Mouse (Mus musculus) forebrain, embryonic 13.5 days (tissue): Measurements from ENCODE around the gene 3110021N24Rik. TPM values are rescaled to one million over a fixed set of nuclear protein-coding genes. Genes with fewer than 3 reads are reported as not detected.
"Not testable (repeated sequence)": the region's sequence is repeated elsewhere in the genome, so short reads cannot be mapped to it uniquely, and the experiment has no call there.

Experiments used
- ATAC-seq: fragments of 200-750 bp; cut with Nextera tagmentation; 2 replicates; pipeline ENCODE4 v1.8.0; 2017
- H3K27ac ChIP-seq: fragments of 300-500 bp; sonication (generic); 2 replicates; pipeline ENCODE4 v1.5.1; 2015; ENCODE audit warnings: inconsistent platforms, mild to moderate bottlenecking, moderate library complexity
- H3K27me3 ChIP-seq: fragments of 300-500 bp; sonication (generic); 2 replicates; pipeline ENCODE4 v1.6.1; 2015; ENCODE audit warnings: mild to moderate bottlenecking, inconsistent platforms
- H3K36me3 ChIP-seq: fragments of 300-500 bp; sonication (generic); 2 replicates; pipeline ENCODE4 v1.6.1; 2015; ENCODE audit warnings: mild to moderate bottlenecking, inconsistent platforms; ENCODE audit not compliant: poor library complexity, severe bottlenecking
- H3K4me1 ChIP-seq: fragments of 300-500 bp; sonication (generic); 2 replicates; pipeline ENCODE4 v1.6.1; 2015; ENCODE audit warnings: inconsistent platforms
- H3K4me2 ChIP-seq: fragments of 300-500 bp; sonication (generic); 2 replicates; pipeline ENCODE4 v1.6.1; 2015; ENCODE audit warnings: inconsistent platforms, mild to moderate bottlenecking, moderate library complexity
- H3K4me3 ChIP-seq: fragments of 300-500 bp; sonication (generic); 2 replicates; pipeline ENCODE4 v1.5.1; 2015; ENCODE audit warnings: mild to moderate bottlenecking, inconsistent platforms
- H3K9ac ChIP-seq: fragments of 300-500 bp; sonication (generic); 2 replicates; pipeline ENCODE4 v1.6.1; 2015; ENCODE audit warnings: mild to moderate bottlenecking, inconsistent platforms
- H3K9me3 ChIP-seq: fragments of 300-500 bp; sonication (generic); replicated peaks from 2 replicates; pipeline ENCODE4 v1.6.1; 2016; ENCODE audit warnings: inconsistent platforms
- WGBS: fragments of 180-500 bp; shearing (Covaris S2); methylation state at CpG from one replicate; pipeline ENCODE4 v1.1.7; 2015; 5-methylcytosine and 5-hydroxymethylcytosine counted together
- polyA plus RNA-seq: library from polyadenylated mRNA; unstranded; fragments of >200 nt; fragmentation: Nextera tagmentation; extraction: Ambion mirVana; gene quantifications from 2 replicates; pipeline ENCODE4 v1.2.1, GENCODE M21; 2015

3110021N24Rik gene
- 1.6 and 2.2 TPM in 2 replicates for polyA plus RNA-seq

DNA sequence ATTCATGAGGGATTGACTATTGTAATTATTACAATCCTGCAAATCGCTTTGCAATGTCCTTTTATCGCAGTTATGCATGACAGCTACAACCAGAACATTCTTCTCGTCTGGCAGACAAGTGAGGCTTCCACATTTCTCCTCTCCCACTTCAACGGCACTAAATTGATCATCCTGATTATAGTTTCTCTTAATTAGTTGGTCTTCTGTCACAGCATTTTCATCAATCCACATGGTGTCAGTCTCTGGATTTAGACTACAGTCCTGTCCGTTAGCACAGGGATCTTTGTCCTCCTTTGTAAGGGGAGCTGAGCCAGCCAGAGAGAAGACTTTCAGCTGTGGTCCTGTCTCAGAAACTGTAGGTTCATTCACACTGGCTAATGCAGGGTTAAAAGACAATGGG is at the start of gene 3110021N24Rik:
Gene 3110021N24Rik (plus strand): TSS at position 301 of the 400 bp plus-strand sequence.
- H3K4me3 ChIP-seq: no peak within 1 kb of the TSS
- no peak within 1 kb of the TSS for H3K27ac ChIP-seq
- WGBS: 73% methylated on average over 5 of the region's 5 CpGs
- H3K4me2 ChIP-seq: no peak within 1 kb of the TSS
- no peaks in the 10 kb centered on the region for H3K9me3 ChIP-seq
- H3K4me1 ChIP-seq: no peaks in the 10 kb centered on the region
- no peak within 1 kb of the TSS for H3K9ac ChIP-seq
- H3K27me3 ChIP-seq: no peaks in the 10 kb centered on the region
- ATAC-seq: no peak
- peaks cover 25% of the 10 kb centered on the region for H3K36me3 ChIP-seq

DNA sequence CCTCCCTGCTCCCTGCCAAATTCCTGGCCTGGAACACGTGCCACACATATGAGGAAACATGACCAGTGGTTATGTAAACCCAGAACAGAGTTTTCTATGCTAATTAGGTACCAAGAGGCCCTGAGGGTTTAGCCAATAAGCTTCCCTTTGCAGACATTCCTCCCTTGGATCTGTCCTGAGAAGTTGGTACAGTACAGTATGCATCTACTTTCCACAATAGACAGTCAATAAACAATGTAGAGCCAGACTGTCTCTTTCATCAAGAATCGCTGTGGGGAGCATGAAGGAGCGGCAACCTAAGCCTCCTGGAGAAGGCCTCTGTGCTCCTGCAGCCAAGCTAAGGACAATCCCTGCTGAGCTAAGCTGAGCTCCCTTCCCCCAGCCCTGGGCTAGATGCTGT is 33.3 kb upstream of the 3110021N24Rik start:
- Histone ChIP-seq H3K4me1 (no peaks in the 10 kb centered on the region), H3K4me2 (no peak overlapping the region), H3K27ac (no peak overlapping the region), H3K4me3 (no peak overlapping the region), H3K9me3 (no peaks in the 10 kb centered on the region), H3K27me3 (no peaks in the 10 kb centered on the region), H3K9ac (no peak overlapping the region), H3K36me3 (peaks cover 30% of the 10 kb centered on the region)
- ATAC-seq: no peak
- 47% methylated on average over 3 of the region's 3 CpGs for WGBS

DNA sequence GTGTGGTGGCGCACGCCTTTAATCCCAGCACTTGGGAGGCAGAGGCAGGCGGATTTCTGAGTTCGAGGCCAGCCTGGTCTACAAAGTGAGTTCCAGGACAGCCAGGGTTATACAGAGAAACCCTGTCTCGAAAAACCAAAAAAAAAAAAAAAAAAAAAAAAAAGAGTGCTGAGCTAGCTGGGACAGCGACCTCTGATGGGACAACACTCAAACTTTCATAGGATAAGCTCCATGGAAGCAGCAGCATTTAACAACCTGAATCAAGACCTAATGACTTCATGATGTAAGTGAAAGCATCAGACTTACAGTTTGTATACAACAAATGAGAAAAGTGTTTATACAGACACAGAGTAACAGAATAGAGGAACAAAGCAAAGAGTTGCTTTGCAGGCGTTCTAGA is 32.4 kb upstream of the 3110021N24Rik start:
- H3K4me3 ChIP-seq, H3K27me3 ChIP-seq, H3K4me1 ChIP-seq, H3K9me3 ChIP-seq, H3K27ac ChIP-seq, H3K9ac ChIP-seq, ATAC-seq, H3K4me2 ChIP-seq: not testable (repeated sequence)
- peaks cover 28% of the 10 kb centered on the region for H3K36me3 ChIP-seq
- WGBS: 90% methylated on average over 6 of the region's 7 CpGs

DNA sequence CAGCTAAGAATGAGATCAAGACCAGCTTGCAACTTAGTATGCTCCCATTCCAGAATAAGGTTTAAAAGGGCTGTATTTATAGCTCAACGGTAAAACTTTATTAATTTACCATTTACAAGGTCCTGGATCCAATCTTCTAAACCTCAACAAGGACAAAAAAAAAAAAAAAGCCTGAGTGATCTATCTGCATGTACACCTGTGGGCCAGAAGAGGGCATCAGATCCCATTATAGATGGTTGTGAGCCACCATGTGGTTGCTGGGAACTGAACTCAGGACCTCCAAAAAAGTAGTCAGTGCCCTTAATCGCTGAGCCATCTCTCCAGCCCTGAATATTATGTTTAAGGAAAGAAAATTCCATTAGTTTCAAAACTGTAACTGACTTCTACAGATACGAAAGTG is 29.0 kb upstream of the 3110021N24Rik start:
- Histone ChIP-seq H3K4me3 (no peak overlapping the region), H3K9me3 (no peaks in the 10 kb centered on the region), H3K27ac (no peak overlapping the region), H3K4me2 (no peak overlapping the region), H3K36me3 (peaks cover 28% of the 10 kb centered on the region), H3K27me3 (no peaks in the 10 kb centered on the region), H3K9ac (no peak overlapping the region), H3K4me1 (no peaks in the 10 kb centered on the region)
- WGBS: 95% methylated on average over 3 of the region's 3 CpGs
- no peak for ATAC-seq

DNA sequence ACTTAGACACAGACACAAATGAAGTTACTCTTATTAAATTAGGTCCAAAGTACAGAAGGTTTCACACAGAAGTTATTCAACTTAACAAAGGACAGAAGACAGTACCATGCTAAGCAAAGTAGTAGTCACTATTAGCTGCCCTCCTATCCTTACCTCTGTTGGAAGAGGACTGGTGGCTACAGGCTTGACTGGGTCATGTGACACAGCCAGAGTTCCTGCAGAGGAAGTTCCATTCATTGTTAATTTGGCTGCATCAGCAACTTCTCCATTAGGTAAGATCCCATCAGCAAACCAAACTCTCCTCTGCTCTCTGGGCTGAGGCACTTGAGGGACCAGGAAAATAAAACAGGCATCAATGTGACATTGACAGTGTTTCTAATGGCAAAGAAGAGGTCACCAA is 28.0 kb upstream of the 3110021N24Rik start:
- Histone ChIP-seq H3K4me2 (no peak overlapping the region), H3K9me3 (no peaks in the 10 kb centered on the region), H3K9ac (no peak overlapping the region), H3K4me3 (no peak overlapping the region), H3K4me1 (no peaks in the 10 kb centered on the region), H3K36me3 (peaks cover 28% of the 10 kb centered on the region), H3K27ac (no peak overlapping the region), H3K27me3 (no peaks in the 10 kb centered on the region)
- no peak for ATAC-seq

DNA sequence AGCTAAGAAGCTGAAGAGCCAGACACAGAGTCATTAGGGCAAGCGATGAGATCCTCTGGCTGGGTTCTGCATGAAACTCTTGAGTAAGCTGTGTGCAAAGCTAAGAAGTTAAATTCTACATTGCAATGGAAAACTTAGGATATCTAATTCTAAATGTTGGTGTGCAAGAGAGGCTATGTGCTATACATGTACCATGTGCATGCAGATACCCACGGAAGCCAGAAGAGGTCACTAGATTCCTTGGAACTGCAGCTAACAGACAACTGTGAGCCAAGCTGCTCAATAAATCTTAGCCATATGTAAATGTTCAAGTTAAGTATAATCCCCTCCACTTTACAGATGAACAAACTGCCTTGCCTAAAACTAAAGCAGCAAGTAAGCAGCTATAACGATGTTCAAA is 22.5 kb upstream of the 3110021N24Rik start:
- Histone ChIP-seq H3K4me1 (no peaks in the 10 kb centered on the region), H3K4me3 (no peak overlapping the region), H3K9me3 (no peaks in the 10 kb centered on the region), H3K4me2 (no peak overlapping the region), H3K27ac (no peak overlapping the region), H3K27me3 (no peaks in the 10 kb centered on the region), H3K36me3 (no peaks in the 10 kb centered on the region), H3K9ac (no peak overlapping the region)
- no peak for ATAC-seq
- WGBS: 52% methylated on average over 3 of the region's 3 CpGs

DNA sequence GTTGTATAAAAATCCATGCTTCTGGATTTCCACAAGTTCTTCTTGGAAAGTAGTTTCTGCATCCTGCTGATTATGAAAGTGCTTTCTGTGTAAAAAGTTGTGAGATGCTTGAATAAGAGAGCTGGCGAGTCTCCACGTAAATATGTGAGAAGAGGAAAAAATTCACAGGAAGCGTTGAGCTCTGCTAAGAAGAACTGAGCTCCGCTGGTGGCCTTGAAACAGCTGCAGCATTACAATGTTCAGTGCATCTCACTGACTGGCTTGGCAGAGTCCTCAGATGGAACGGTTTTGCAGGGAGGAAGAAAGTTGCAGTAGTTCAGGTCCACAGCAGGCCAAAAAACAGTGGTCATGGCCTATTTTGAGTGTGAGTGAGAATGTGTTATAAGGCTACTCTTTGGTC is 11.2 kb upstream of the 3110021N24Rik start:
- H3K4me1 ChIP-seq: no peaks in the 10 kb centered on the region
- H3K27me3 ChIP-seq: no peaks in the 10 kb centered on the region
- no peaks in the 10 kb centered on the region for H3K9me3 ChIP-seq
- ATAC-seq: no peak
- H3K27ac ChIP-seq: no peak overlapping the region
- no peaks in the 10 kb centered on the region for H3K36me3 ChIP-seq
- H3K4me3 ChIP-seq: no peak overlapping the region
- H3K4me2 ChIP-seq: no peak overlapping the region
- H3K9ac ChIP-seq: no peak overlapping the region
- WGBS: 93% methylated on average over 5 of the region's 5 CpGs

DNA sequence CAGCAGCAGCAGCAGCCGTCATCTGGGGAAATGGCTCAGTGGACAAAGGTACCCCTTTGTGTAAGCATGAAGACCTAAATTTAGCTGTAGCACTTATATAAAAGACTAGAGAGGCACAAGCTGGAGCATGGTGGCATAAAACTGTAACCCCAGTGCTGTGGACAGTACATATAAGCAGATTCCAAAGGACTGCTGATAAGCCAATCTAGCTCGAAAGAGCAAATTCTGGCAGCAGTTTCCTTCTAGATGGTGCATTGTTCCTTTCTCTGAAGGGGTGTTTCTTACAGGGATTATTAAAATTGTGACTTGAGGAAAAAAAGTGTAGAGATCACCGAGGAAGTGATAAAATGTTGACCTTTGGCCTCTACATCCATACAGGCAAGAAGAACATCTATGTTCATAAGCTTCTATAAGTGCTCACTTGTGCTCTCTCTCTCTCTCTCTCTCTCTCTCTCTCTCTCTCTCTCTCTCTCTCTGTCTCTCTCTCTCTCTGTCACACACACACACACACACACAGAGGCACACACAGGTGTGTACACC is 1.9 kb downstream of the 3110021N24Rik start:
- Histone ChIP-seq H3K36me3 (peaks cover 21% of the 10 kb centered on the region), H3K9ac (no peak overlapping the region), H3K27me3 (no peaks in the 10 kb centered on the region), H3K9me3 (no peaks in the 10 kb centered on the region), H3K4me2 (no peak overlapping the region), H3K27ac (no peak overlapping the region), H3K4me1 (no peaks in the 10 kb centered on the region), H3K4me3 (no peak overlapping the region)
- no peak for ATAC-seq
- 86% methylated on average over 3 of the region's 3 CpGs for WGBS

DNA sequence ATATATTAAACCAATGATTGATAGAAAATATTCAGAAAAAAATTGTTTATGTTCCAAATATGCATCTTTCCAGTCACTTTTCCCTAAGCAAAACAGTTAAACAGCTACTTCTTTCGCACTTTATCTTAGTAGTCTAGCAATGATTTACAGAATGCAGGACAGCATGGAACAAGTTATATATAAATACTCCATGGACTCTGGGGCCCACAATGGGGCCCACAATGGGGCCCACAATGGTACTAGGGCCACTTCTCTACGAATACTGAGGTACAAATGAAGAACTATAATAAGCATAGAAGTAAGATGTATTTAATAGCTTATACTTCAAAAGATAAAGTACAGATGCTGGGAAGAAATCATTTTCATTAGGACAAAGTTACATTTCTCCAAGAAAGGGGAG is 4.7 kb downstream of the 3110021N24Rik start:
- H3K4me2 ChIP-seq: no peak overlapping the region
- H3K36me3 ChIP-seq: peaks cover 8% of the 10 kb centered on the region
- 95% methylated on average over 2 of the region's 2 CpGs for WGBS
- H3K4me1 ChIP-seq: no peaks in the 10 kb centered on the region
- no peak for ATAC-seq
- no peaks in the 10 kb centered on the region for H3K27me3 ChIP-seq
- H3K9me3 ChIP-seq: no peaks in the 10 kb centered on the region
- no peak overlapping the region for H3K27ac ChIP-seq
- H3K4me3 ChIP-seq: no peak overlapping the region
- no peak overlapping the region for H3K9ac ChIP-seq

DNA sequence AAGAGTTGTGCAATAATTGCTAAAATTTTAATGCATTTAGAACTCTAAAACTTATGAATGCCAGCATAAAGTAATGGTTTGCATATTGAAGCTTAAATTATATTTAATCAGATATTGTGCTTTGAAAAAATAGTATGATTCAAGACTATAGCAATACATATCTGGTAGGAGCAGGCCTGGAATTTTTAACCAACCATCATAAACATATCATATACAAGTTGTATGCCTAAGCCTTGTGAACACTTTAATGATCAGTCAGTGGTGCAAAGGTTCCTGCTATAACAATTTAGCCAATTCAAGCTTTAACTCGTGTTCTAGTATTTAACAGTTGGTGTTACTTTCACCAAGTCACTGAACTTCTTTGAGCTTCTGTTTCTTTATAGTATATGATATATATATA is 11.0 kb downstream of the 3110021N24Rik start:
- H3K4me1 ChIP-seq: no peaks in the 10 kb centered on the region

DNA sequence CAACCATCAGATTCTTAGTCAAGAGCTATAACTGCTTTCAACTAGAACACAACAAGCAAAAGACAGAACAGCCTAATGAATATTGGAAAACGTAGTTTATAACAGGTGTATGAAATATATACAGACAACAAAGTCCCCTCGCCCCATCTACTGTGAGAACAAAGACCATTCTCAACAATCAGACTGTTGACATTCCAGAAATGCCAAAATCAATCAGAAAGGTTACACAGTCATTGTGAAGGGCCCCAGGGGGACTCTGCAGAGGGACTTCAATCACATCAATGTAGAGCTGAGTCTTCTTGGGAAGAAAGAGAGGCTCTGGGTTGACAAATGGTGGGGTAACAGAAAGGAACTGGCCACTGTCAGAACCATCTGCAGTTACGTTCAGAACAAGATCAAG is 12.1 kb downstream of the 3110021N24Rik start:
- H3K36me3 ChIP-seq: no peaks in the 10 kb centered on the region
- no peaks in the 10 kb centered on the region; the same call in 1 of the 2 replicates for H3K9me3 ChIP-seq
- H3K4me2 ChIP-seq: no peak overlapping the region
- 37% methylated on average over 3 of the region's 3 CpGs for WGBS
- no peaks in the 10 kb centered on the region for H3K4me1 ChIP-seq
- H3K9ac ChIP-seq: no peak overlapping the region
- no peak overlapping the region for H3K27ac ChIP-seq
- H3K4me3 ChIP-seq: no peak overlapping the region
- no peaks in the 10 kb centered on the region for H3K27me3 ChIP-seq
- ATAC-seq: no peak

More for the DNA sequence above, 11.0 kb downstream of the 3110021N24Rik start:
- 95% methylated on average over 1 of the region's 1 CpGs for WGBS
- Histone ChIP-seq H3K27me3 (no peaks in the 10 kb centered on the region), H3K4me3 (no peak overlapping the region), H3K9ac (no peak overlapping the region), H3K27ac (no peak overlapping the region), H3K9me3 (no peaks in the 10 kb centered on the region; the same call in 1 of the 2 replicates), H3K36me3 (no peaks in the 10 kb centered on the region), H3K4me2 (no peak overlapping the region)
- ATAC-seq: no peak

DNA sequence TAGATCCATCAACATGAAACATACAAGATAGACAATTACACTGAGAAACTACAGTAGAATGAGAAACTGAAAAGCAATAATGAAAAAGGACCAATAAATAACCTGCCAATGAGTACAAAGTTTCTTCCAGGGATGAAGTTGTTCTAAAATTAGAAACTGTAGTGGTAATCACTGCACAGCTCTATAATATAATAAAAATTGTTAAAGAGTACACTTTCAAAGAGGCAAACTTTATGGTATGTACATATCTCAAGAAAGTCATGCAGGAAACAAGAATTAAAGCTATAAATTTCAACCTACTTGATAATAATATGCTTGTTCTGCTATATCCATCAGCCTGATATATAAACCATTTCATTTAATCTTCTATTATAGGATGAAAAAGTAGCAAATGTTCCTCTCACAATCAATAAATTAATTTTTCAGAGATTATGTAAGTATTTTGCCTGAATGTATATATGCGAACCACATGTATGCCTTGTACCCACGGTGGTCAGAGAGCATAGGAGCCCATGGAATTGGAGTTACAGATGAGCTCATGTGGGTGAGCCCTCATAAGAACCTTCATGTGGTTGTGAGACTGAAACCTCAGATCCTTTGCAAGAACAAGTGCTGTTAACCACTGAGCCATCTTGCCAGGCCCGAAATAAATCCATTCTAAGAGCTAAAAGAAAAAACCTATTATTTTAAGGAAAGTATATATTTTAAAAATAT is 26.9 kb downstream of the 3110021N24Rik start:
- WGBS: 94% methylated on average over 3 of the region's 3 CpGs

DNA sequence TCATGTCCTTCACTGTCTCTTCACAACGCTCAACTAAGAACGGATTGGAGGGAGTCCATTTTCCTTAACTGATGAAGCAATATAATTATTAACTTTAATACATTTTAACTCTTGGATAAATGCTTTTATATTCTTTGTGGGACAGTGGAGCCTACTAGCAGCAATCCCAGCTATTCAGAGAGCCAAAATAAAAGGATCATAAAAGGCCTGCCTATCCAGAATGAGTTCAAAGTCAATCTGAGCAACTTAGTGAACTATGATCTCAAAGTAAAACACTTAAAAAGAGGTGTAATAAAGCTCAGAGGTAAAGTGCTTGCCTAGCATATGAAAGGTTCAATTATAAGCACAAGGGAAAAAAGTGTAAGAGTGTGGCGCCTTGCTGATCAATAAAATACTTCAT is 40.1 kb downstream of the 3110021N24Rik start:
- Histone ChIP-seq H3K4me3 (no peak overlapping the region), H3K4me1 (no peaks in the 10 kb centered on the region), H3K36me3 (no peaks in the 10 kb centered on the region), H3K9ac (no peak overlapping the region), H3K9me3 (no peaks in the 10 kb centered on the region), H3K27me3 (no peaks in the 10 kb centered on the region), H3K27ac (no peak overlapping the region), H3K4me2 (no peak overlapping the region)
- no peak for ATAC-seq
- 94% methylated on average over 3 of the region's 3 CpGs for WGBS

More for the DNA sequence above, 26.9 kb downstream of the 3110021N24Rik start:
- Histone ChIP-seq H3K4me2 (no peak overlapping the region), H3K4me3 (no peak overlapping the region), H3K36me3 (no peaks in the 10 kb centered on the region), H3K27ac (no peak overlapping the region), H3K4me1 (no peaks in the 10 kb centered on the region), H3K9ac (no peak overlapping the region), H3K9me3 (no peaks in the 10 kb centered on the region), H3K27me3 (no peaks in the 10 kb centered on the region)
- ATAC-seq: no peak
